Mouse (Mus musculus) stomach, embryonic 16.5 days (tissue): ENCODE measurements around the gene Prss22. TPM values are rescaled to one million over a fixed set of nuclear protein-coding genes. Genes with fewer than 3 reads are reported as not detected.
A peak's percentile ranks its signal among the peaks of the same experiment; 100 is the strongest.
"Not testable (repeated sequence)": the region's sequence is repeated elsewhere in the genome, so short reads cannot be mapped to it uniquely, and the experiment has no call there.

Source experiments
- ATAC-seq: fragments of 200-750 bp; cut with Nextera tagmentation; 2 replicates; pipeline ENCODE4 v1.8.0; 2017; ENCODE audit warnings: moderate number of reproducible peaks, moderate TSS enrichment; ENCODE audit not compliant: insufficient read depth, low FRiP score
- H3K27ac ChIP-seq: fragments of 300-500 bp; sonication (generic); 2 replicates; pipeline ENCODE4 v1.5.1; 2014; ENCODE audit warnings: low read length
- H3K27me3 ChIP-seq: fragments of 300-500 bp; sonication (generic); 2 replicates; pipeline ENCODE4 v1.6.1; 2014; ENCODE audit warnings: low read length, control low read depth, mixed read lengths; ENCODE audit not compliant: control insufficient read depth, insufficient read depth
- H3K36me3 ChIP-seq: fragments of 300-500 bp; sonication (generic); 2 replicates; pipeline ENCODE4 v1.6.1; 2014; ENCODE audit warnings: low read length; ENCODE audit not compliant: control insufficient read depth, insufficient read depth
- H3K4me1 ChIP-seq: fragments of 300-500 bp; sonication (generic); 2 replicates; pipeline ENCODE4 v1.6.1; 2014; ENCODE audit warnings: low read length, control low read depth, mixed read lengths; ENCODE audit not compliant: control insufficient read depth, insufficient read depth
- H3K4me2 ChIP-seq: fragments of 300-500 bp; sonication (generic); 2 replicates; pipeline ENCODE4 v1.6.1; 2014; ENCODE audit warnings: low read depth, low read length, mixed read lengths
- H3K4me3 ChIP-seq: fragments of 300-500 bp; sonication (generic); replicated peaks from 2 replicates; pipeline ENCODE4 v1.5.1; 2014; ENCODE audit warnings: mild to moderate bottlenecking, low read length
- H3K9ac ChIP-seq: fragments of 300-500 bp; sonication (generic); 2 replicates; pipeline ENCODE4 v1.6.1; 2014; ENCODE audit warnings: low read length
- H3K9me3 ChIP-seq: fragments of 300-500 bp; sonication (generic); replicated peaks from 2 replicates; pipeline ENCODE4 v1.6.1; 2016; ENCODE audit warnings: low read length, control low read depth; ENCODE audit not compliant: control insufficient read depth
- WGBS: fragments of 180-500 bp; shearing (Covaris S2); extraction: QIAGEN DNeasy Blood & Tissue Kit; methylation state at CpG from one replicate; pipeline ENCODE4 v1.1.7; 2014; 5-methylcytosine and 5-hydroxymethylcytosine counted together
- polyA plus RNA-seq: library from polyadenylated mRNA; unstranded; fragments of >200 nt; fragmentation: Nextera tagmentation; extraction: Ambion mirVana; gene quantifications from 2 replicates; pipeline ENCODE4 v1.2.1, GENCODE M21; 2015

Prss22 gene
- polyA plus RNA-seq, 1 experiment from 2014 or later = 4.2 TPM

DNA sequence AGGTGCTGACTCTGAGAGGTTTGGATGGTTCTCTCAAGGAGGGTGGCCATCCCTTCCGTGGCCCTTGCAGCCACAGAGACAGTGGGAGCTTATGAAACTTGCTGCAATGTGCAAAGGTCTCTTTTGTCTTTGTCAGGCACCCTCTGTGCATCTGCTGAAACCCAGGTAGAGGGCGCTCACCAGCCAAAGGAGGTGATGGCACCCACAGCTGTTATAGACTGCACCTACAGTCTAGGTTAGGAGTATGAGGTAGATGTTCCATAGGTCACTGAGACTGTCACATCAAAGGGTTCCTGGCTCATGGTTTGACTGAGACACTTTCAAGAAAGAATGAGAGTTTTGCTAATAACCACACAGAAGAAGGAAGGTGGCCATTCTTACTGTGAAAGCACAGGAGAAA is 29.1 kb downstream of the Prss22 start:
- no peak for ATAC-seq
- WGBS = 49% methylated on average over 2 of the region's 2 CpGs

DNA sequence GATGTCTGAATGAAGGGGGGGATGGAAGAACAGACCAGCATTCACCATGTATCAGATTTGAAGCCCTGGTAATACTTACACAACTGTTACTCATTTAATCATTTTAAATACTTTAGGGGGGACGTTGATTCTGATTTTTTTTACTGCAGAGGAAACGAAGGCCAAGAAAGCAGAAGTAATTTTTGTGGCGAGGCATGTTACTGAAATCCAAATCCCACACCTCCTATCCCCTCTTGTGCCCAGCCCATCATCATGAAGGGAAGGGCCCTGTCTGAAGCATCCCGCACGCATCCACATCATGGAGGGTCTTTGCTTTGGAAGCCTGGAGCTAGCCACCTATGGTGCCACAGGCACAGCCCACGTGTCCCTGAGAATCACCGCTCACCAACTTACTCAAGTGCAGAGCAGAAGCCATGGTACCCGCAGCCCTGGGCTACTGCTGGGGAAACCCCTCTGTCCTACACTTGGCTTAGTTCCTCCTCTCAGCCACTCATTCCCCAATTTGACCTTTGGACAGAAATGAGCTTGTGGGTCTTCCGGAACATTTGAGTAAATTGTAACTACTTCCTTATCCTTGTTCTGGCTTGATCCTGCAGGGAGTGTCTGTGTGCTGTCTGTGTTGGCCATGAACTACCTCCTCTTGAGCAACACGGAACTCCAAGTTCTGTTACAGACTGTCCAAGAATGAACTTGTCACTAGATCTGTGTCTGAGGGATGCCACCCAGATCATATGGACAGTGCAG is 31.1 kb downstream of the Prss22 start:
- no peak overlapping the region for H3K4me3 ChIP-seq
- 74% methylated on average over 10 of the region's 10 CpGs for WGBS
- H3K27me3 ChIP-seq = no peaks in the 10 kb centered on the region
- no peak overlapping the region for H3K4me2 ChIP-seq
- H3K9me3 ChIP-seq = no peaks in the 10 kb centered on the region
- H3K36me3 ChIP-seq = no peaks in the 10 kb centered on the region
- H3K4me1 ChIP-seq = no peaks in the 10 kb centered on the region
- peak overlapping the region; percentile 33; the same call in 1 of the 2 replicates for H3K27ac ChIP-seq
- H3K9ac ChIP-seq = no peak overlapping the region
- ATAC-seq = peak; percentile 69; the same call in 1 of the 2 replicates

More for the DNA sequence above, 29.1 kb downstream of the Prss22 start:
- no peak overlapping the region for H3K4me2 ChIP-seq
- no peak overlapping the region for H3K9ac ChIP-seq
- no peak overlapping the region for H3K4me3 ChIP-seq
- no peaks in the 10 kb centered on the region for H3K36me3 ChIP-seq
- no peaks in the 10 kb centered on the region for H3K4me1 ChIP-seq
- no peak overlapping the region for H3K27ac ChIP-seq
- no peaks in the 10 kb centered on the region for H3K27me3 ChIP-seq
- no peaks in the 10 kb centered on the region for H3K9me3 ChIP-seq

DNA sequence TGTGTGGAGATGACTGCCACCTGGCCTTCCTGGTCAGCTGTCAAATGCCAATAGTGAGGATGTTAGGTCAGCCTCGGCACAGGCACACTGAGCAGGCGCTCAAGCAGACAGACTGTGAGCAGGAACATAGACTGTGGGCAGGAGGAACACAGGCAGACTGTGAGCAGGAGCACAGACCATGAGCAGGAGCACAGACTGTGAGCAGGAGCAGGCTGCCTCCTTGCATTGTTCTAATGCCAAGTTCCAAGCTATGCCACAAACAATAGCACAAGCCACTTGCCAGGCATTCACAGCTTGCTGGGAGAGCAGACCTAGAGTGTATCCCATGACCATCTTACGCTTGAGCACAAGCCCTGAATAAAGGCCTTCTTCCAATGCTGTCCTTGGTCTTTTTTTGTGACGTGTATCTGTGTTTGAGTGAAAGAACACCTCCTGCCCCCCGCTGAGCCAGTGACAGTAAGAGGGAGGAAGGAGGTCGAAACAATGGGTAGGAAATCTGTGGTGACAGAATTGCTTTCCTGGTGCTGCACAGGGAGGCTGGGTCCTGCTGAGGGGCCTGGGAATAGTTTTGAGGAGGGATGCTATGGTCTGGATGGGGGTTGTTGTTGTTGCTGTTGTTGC is 32.0 kb downstream of the Prss22 start:
- no peak for ATAC-seq
- no peak overlapping the region for H3K27ac ChIP-seq
- 48% methylated on average over 6 of the region's 6 CpGs for WGBS

DNA sequence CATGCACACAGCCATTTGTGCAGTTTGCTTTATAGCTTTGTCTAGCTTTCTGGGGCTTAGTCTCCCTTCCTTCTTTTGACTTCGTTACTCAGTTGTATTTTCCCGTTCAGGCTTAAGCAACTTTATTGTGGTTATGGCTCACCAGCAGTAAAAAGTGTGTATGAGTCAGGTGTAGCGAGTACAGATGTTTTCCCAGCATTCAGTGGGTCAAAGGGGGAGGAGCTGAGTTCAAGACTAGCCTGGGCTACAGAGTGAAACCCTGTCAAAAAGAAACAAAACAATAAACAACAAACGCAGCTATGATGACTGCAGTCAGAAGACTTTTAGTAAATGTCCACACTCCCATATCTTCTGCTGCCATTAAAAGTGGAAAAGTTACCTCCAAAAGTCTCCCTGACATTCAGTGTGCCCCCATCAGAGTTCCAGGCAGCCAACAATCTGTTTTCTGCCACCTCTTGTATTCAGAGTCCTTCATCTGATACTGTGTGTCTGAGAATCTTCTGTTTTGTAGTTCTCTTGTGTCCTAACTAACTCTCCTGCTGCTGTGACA is 36.3 kb downstream of the Prss22 start:
- ATAC-seq = no peak
- Histone ChIP-seq H3K9ac (no peak overlapping the region), H3K27ac (no peak overlapping the region), H3K36me3 (no peaks in the 10 kb centered on the region), H3K27me3 (no peaks in the 10 kb centered on the region), H3K9me3 (no peaks in the 10 kb centered on the region), H3K4me3 (no peak overlapping the region), H3K4me2 (no peak overlapping the region), H3K4me1 (0 out of 2 replicates have a peak, but pooled peaks cover 7% of the 10 kb centered on the region)
- whole genome bisulfite sequencing = 61% methylated on average over 4 of the region's 4 CpGs

More for the DNA sequence above, 32.0 kb downstream of the Prss22 start:
- no peak overlapping the region for H3K9ac ChIP-seq
- no peaks in the 10 kb centered on the region for H3K9me3 ChIP-seq
- H3K4me3 ChIP-seq = no peak overlapping the region
- H3K36me3 ChIP-seq = no peaks in the 10 kb centered on the region
- no peaks in the 10 kb centered on the region for H3K4me1 ChIP-seq
- no peaks in the 10 kb centered on the region for H3K27me3 ChIP-seq
- no peak overlapping the region for H3K4me2 ChIP-seq

DNA sequence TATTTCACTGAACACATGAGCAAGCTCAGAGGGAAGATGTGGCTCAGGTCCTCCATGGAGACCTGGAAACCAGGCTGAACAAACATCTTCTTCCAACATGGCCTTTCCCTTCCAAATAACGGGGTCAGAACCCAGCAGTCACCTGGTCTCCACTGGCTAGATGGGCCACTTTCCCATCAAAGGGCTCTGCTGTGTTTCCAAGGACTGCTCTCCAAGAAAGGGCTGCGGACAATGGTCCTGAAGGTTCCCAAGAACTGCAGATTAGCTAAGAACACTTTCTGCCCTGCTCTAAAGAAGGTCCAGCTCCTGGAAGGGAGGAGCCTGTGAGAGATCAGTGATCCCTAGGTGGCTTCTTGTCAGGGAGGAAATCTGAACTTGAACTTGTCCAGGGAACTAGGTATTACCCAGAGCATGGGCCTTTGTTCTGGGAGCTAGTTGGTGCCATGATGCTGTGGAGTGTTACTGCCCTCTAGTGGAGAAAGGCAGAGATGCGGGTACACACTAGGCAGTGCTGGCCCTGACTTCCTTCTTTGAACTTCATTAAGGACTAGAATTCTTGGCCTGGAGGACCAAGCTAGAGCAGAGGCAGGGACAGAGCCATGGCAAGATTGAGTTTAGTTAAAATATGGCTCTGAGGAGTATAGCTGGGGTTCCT is 37.7 kb downstream of the Prss22 start:
- Histone ChIP-seq H3K36me3 (no peaks in the 10 kb centered on the region), H3K27me3 (no peaks in the 10 kb centered on the region), H3K9me3 (no peaks in the 10 kb centered on the region), H3K27ac (peak overlapping the region; percentile 15; the same call in 1 of the 2 replicates), H3K4me2 (no peak overlapping the region), H3K4me3 (no peak overlapping the region), H3K9ac (peak overlapping the region; percentile 54; the same call in 1 of the 2 replicates), H3K4me1 (0 out of 2 replicates have a peak, but pooled peaks cover 7% of the 10 kb centered on the region)
- whole genome bisulfite sequencing = 39% methylated on average over 3 of the region's 3 CpGs
- peak; percentile 88 for ATAC-seq

DNA sequence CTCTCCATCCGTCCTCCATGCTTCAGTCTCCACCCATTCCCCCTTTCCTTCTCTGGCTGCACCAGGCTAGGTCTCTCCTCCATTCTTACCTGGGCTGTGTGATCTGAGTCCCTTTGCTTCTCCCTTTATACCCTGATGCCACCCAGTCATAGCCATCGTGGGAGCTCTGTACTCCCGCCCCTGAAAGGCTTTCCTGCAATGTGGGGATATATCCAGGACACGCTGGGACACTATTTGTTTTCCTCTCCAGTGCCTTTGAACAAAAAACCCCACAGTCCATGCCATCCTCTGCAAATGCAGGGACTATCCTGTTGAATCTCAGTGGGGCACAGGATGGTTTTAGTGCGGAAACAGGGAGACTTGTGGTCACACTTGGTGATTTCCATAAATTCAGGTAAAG is 42.7 kb downstream of the Prss22 start, which contains the start of gene Sbpl:
Gene Sbpl (minus strand): TSS at position 101 of the 400 bp plus-strand sequence.
- H3K27ac ChIP-seq = no peak within 1 kb of the TSS
- WGBS = 74% methylated on average over 5 of the region's 5 CpGs
- H3K4me3 ChIP-seq = no peak within 1 kb of the TSS
- no peaks in the 10 kb centered on the region for H3K36me3 ChIP-seq
- 0 out of 2 replicates have a peak, but pooled peaks cover 6% of the 10 kb centered on the region for H3K4me1 ChIP-seq
- H3K27me3 ChIP-seq = no peaks in the 10 kb centered on the region
- no peaks in the 10 kb centered on the region for H3K9me3 ChIP-seq
- H3K9ac ChIP-seq = no peak within 1 kb of the TSS
- no peak within 1 kb of the TSS for H3K4me2 ChIP-seq
- no peak for ATAC-seq

DNA sequence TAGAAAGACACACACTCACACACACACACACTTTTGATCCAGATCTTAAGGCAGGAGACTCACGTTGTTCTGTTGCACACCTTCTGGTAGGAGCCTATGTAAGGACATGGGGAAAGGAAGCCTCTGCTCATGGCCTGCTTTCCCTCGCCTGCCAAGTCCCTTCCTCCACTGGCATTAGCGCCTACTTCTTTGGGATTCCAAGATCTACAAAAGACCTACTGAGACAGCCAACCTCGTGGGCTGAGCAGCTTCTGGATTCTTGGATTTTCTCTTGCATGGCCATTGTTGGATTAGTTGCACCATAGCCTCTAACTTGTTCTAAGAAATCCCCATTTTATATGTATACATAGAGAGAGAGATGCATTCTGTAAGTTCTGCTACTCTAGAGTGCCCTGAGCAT is 47.1 kb downstream of the Prss22 start:
- not testable (repeated sequence) for H3K9ac ChIP-seq, H3K4me1 ChIP-seq, H3K36me3 ChIP-seq, H3K27me3 ChIP-seq, H3K27ac ChIP-seq, H3K4me3 ChIP-seq, H3K9me3 ChIP-seq, H3K4me2 ChIP-seq, ATAC-seq
- 71% methylated on average over 4 of the region's 4 CpGs for WGBS

DNA sequence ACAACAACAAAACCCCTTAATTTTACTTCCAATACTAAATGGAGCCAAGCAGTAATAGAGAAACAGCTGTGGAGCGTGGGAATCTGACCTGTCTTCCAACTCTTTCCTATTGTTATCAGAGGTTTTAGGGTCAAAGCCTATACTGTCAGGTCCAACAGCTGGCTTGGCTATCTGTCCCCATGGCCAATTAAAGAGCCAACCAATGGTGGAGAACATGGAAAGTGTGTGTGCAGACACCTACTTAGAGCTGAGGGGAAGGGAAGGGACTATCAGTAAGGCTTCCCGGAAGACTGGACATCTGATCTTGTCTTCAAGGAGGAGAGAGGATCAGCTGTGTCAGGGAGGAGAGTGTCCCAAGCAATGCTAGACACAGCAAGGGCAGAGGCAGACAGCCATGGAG is 48.8 kb downstream of the Prss22 start:
- H3K27ac ChIP-seq = no peak overlapping the region
- no peak overlapping the region for H3K4me3 ChIP-seq
- no peaks in the 10 kb centered on the region for H3K36me3 ChIP-seq
- H3K4me1 ChIP-seq = no peaks in the 10 kb centered on the region
- H3K9ac ChIP-seq = no peak overlapping the region
- H3K4me2 ChIP-seq = no peak overlapping the region
- 77% methylated on average over 2 of the region's 2 CpGs for WGBS
- no peaks in the 10 kb centered on the region for H3K9me3 ChIP-seq
- ATAC-seq = no peak
- H3K27me3 ChIP-seq = no peaks in the 10 kb centered on the region

DNA sequence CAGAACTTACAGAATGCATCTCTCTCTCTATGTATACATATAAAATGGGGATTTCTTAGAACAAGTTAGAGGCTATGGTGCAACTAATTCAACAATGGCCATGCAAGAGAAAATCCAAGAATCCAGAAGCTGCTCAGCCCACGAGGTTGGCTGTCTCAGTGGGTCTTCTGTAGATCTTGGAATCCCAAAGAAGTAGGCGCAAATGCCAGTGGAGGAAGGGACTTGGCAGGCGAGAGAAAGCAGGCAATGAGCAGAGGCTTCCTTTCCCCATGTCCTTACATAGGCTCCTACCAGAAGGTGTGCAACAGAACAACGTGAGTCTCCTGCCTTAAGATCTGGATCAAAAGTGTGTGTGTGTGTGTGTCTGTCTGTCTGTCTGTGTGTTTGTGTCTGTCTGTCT is 50.4 kb downstream of the Prss22 start:
- H3K9me3 ChIP-seq, ATAC-seq, H3K36me3 ChIP-seq, H3K4me3 ChIP-seq, H3K27ac ChIP-seq, H3K4me2 ChIP-seq, H3K9ac ChIP-seq, H3K4me1 ChIP-seq, H3K27me3 ChIP-seq: not testable (repeated sequence)
- 71% methylated on average over 4 of the region's 4 CpGs for whole genome bisulfite sequencing
